Comparison of ENCODE assay signal across 24 mouse cellular contexts in the genomic region with DNA sequence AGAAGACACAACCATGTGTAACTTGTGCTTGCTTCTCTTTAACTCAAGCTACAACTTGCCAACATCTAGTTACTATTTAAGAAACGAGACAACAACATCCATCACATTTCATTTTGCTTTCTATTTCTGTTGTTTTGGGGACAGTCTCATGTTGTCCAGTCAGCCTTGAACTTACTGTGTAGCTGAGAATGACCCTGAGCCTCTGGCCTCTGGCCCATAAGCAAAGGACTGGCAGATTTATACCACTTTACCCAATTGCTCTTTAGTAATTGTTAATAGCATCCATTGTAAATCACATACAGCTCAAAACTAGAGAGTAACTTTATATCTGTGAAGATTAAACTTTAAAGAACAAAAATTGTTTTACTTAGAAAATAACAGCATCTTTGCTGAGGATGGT. TPM values are rescaled to one million over a fixed set of nuclear protein-coding genes. Genes with fewer than 3 reads are reported as not detected.
DNase-seq lines count a peak whose midpoint lies in the region; ATAC-seq and TF ChIP-seq lines count a peak whose summit lies in the region.
"Had no signal": no experiment of that assay in that cellular context is flagged by ENCODE, and none has a peak within 500 bp of the region (broad histone marks: within the 10 kb centered on the region; RNA-seq: fewer than 3 reads in every experiment).

No protein-coding gene starts in this region.

- no peak overlapping the region for H3K4me3 ChIP-seq in heart, embryonic 12.5 days
- H3K4me3 ChIP-seq in midbrain, postnatal 0 days (ENCODE audit: low read depth, low read length): no peak overlapping the region
- H3K4me3 ChIP-seq: embryonic facial prominence, embryonic 10.5 days; embryonic facial prominence, embryonic 13.5 days; erythroblast, embryonic 14.5 days; forebrain, embryonic 10.5 days; forebrain, embryonic 13.5 days; heart, adult 2 months; heart, embryonic 15.5 days had no signal

- H3K27ac ChIP-seq in heart, embryonic 12.5 days (ENCODE audit: poor library complexity, severe bottlenecking): no peak overlapping the region
- H3K27ac ChIP-seq in midbrain, postnatal 0 days (ENCODE audit: low read depth, low read length): no peak overlapping the region
- H3K27ac ChIP-seq: embryonic facial prominence, embryonic 10.5 days; embryonic facial prominence, embryonic 13.5 days; forebrain, embryonic 10.5 days; forebrain, embryonic 13.5 days; heart, adult 2 months; heart, embryonic 15.5 days; hindbrain, embryonic 14.5 days; hindbrain, postnatal 0 days had no signal

- TF ChIP-seq CTCF in midbrain, postnatal 0 days (IDR thresholded peaks at IDR 0.05): no peak

- 0 out of 2 replicates have a peak, but pooled peaks cover under 1% of the 10 kb centered on the region for H3K36me3 ChIP-seq in heart, embryonic 12.5 days
- H3K36me3 ChIP-seq in midbrain, postnatal 0 days (ENCODE audit: insufficient read depth, low read length): no peaks in the 10 kb centered on the region
- H3K36me3 ChIP-seq: embryonic facial prominence, embryonic 10.5 days; forebrain, embryonic 10.5 days had no signal

- no peak for ATAC-seq in heart, embryonic 12.5 days (ENCODE audit: insufficient number of reproducible peaks, low FRiP score)
- no peak for ATAC-seq in midbrain, postnatal 0 days (ENCODE audit: low FRiP score)
- ATAC-seq: forebrain, embryonic 13.5 days; forebrain, embryonic 16.5 days; hindbrain, postnatal 0 days; intestine, embryonic 16.5 days; Patski had no signal

- DNase-seq in adrenal gland, adult (ENCODE audit: inconsistent age in 2 of 2, low spot score in 1 of 2): peak; percentile 48 to 84
- DNase-seq in adrenal gland, postnatal 4 days (ENCODE audit: low spot score in 2 of 2): no peak
- peak; percentile 77 for DNase-seq in adrenal gland, adult 2 months
- peak; percentile 58 for DNase-seq in adrenal gland, postnatal 14 days
- DNase-seq in midbrain, postnatal 0 days (ENCODE audit: low spot score): no peak
- DNase-seq: cerebellum, adult 11-12 months had no signal

- H3K4me2 ChIP-seq in heart, embryonic 12.5 days: no peak overlapping the region
- H3K4me2 ChIP-seq in midbrain, postnatal 0 days (ENCODE audit: low read depth, low read length, poor library complexity, severe bottlenecking): no peak overlapping the region
- H3K4me2 ChIP-seq: embryonic facial prominence, embryonic 13.5 days; forebrain, embryonic 13.5 days; heart, embryonic 11.5 days; heart, embryonic 15.5 days; hindbrain, embryonic 14.5 days had no signal

- no peaks in the 10 kb centered on the region for H3K4me1 ChIP-seq in heart, embryonic 12.5 days (replicated peaks)
- H3K4me1 ChIP-seq in midbrain, postnatal 0 days (ENCODE audit: insufficient read depth, low read length): no peaks in the 10 kb centered on the region
- H3K4me1 ChIP-seq: embryonic facial prominence, embryonic 10.5 days had no signal

- no peaks in the 10 kb centered on the region for H3K27me3 ChIP-seq in heart, embryonic 12.5 days (replicated peaks)
- no peaks in the 10 kb centered on the region for H3K27me3 ChIP-seq in midbrain, postnatal 0 days (ENCODE audit: insufficient read depth, low read length)
- H3K27me3 ChIP-seq: CH12.LX; embryonic facial prominence, embryonic 13.5 days; forebrain, embryonic 13.5 days; heart, embryonic 15.5 days; Patski had no signal

- H3K9ac ChIP-seq in heart, embryonic 12.5 days: no peak overlapping the region
- no peak overlapping the region for H3K9ac ChIP-seq in midbrain, postnatal 0 days (replicated peaks; ENCODE audit: low read length, poor library complexity, severe bottlenecking)
- H3K9ac ChIP-seq: embryonic facial prominence, embryonic 13.5 days; forebrain, embryonic 13.5 days; heart, embryonic 15.5 days; hindbrain, embryonic 14.5 days had no signal

- no peaks in the 10 kb centered on the region for H3K9me3 ChIP-seq in heart, embryonic 12.5 days (replicated peaks)
- H3K9me3 ChIP-seq in midbrain, postnatal 0 days (ENCODE audit: low read length): no peaks in the 10 kb centered on the region
- H3K9me3 ChIP-seq: embryonic facial prominence, embryonic 10.5 days; embryonic facial prominence, embryonic 13.5 days; forebrain, embryonic 10.5 days; forebrain, embryonic 13.5 days; G1E; heart, embryonic 15.5 days had no signal

- WGBS in heart, embryonic 12.5 days: 84% methylated on average over 1 of the region's 1 CpGs
- 96% methylated on average over 1 of the region's 1 CpGs for WGBS in midbrain, postnatal 0 days

RNA-seq across cellular contexts. Expression of gene Arfip1, which starts 40.5 kb away (rescaled TPM):
- 10 to 100 TPM; 60.6 to 61.2 TPM for total RNA-seq in adrenal gland, postnatal 4 days (2021)
- total RNA-seq in adrenal gland, adult 2 months (2021): 10 to 100 TPM; 50.7 to 52.1 TPM
- 4.3 and 6.3 TPM in 2 replicates for polyA plus RNA-seq in adrenal gland, adult 2 months (2012; rRNA removed)
- total RNA-seq in adrenal gland, postnatal 14 days (2021): 47.2 and 47.6 TPM in 2 replicates
- 49.3 and 50.8 TPM in 2 replicates for polyA plus RNA-seq in heart, embryonic 12.5 days (2016; fragmentation: Nextera tagmentation; extraction: Ambion mirVana)
- total RNA-seq in midbrain, postnatal 0 days (2014; rRNA removed): 20.2 and 25.4 TPM in 2 replicates
- polyA plus RNA-seq in midbrain, postnatal 0 days (2015; fragmentation: Nextera tagmentation; extraction: Ambion mirVana): 20.7 and 21.2 TPM in 2 replicates

RNA-seq across cellular contexts. Expression of gene Tigd4, which starts 51.5 kb away (rescaled TPM):
- 1 to 10 TPM in 1 of 2 experiments, under 1 TPM in 1; 0.28 to 2.8 TPM for total RNA-seq in adrenal gland, postnatal 4 days (2021)
- not detected for total RNA-seq in adrenal gland, adult 2 months (2021)
- polyA plus RNA-seq in adrenal gland, adult 2 months (2012; rRNA removed): not detected in 2 replicates
- 0.11 TPM in 1 of 2 replicates, not detected in the other for total RNA-seq in adrenal gland, postnatal 14 days (2021)
- polyA plus RNA-seq in heart, embryonic 12.5 days (2016; fragmentation: Nextera tagmentation; extraction: Ambion mirVana): not detected in 2 replicates
- not detected in 2 replicates for total RNA-seq in midbrain, postnatal 0 days (2014; rRNA removed)
- polyA plus RNA-seq in midbrain, postnatal 0 days (2015; fragmentation: Nextera tagmentation; extraction: Ambion mirVana): not detected in 2 replicates
- total RNA-seq: CH12.LX; granulocyte monocyte progenitor cell, adult 5-6 weeks; hindbrain, postnatal 0 days had no signal
- polyA plus RNA-seq: erythroblast, embryonic 14.5 days; forebrain, embryonic 13.5 days; G1E; heart, adult 2 months; heart, embryonic 11.5 days; hindbrain, embryonic 14.5 days; hindbrain, postnatal 0 days; inflammation-experienced regulatory T-cells, adult 6 months; intestine, embryonic 16.5 days had no signal

Comparison
In these comparisons a context has a peak if more than half of its experiments do, and no peak if none do; other contexts are left out.
1. DNase-seq: peak in adrenal gland, adult (2 of 2), adrenal gland, adult 2 months (single experiment) and adrenal gland, postnatal 14 days (single experiment); none in adrenal gland, postnatal 4 days (0 of 2) and midbrain, postnatal 0 days (single experiment).